Mouse (Mus musculus): ENCODE results near the gene Eci3. TPM values are rescaled to one million over a fixed set of nuclear protein-coding genes. Genes with fewer than 3 reads are reported as not detected.

Gene Eci3
- polyA plus RNA-seq, 1 experiment, result 0.30 TPM

DNA sequence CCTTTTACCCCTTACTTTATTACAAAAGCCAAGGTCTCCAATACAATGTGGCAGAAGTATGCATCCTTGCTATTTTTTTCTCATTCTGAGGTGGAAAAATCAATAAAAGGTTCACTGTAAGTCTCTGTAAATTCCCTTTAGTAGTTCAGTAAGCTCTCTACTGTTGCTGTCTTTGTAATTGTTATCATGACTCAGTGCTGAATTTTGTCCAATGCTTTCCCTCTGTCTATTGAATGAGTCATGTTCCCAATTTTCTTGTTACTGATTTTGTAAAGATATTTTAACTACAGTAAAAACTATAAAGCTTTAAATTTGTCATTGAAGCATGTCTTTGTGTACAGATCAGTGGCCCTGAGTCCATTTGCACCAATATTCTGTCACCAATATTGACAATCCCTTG lies 21.2 kb downstream of the Eci3 start:
- peak in 1 of 2 experiments; percentile 16 for DNase-seq (ENCODE audit: extremely low spot score in 1 of 2, low spot score in 1 of 2)

DNA sequence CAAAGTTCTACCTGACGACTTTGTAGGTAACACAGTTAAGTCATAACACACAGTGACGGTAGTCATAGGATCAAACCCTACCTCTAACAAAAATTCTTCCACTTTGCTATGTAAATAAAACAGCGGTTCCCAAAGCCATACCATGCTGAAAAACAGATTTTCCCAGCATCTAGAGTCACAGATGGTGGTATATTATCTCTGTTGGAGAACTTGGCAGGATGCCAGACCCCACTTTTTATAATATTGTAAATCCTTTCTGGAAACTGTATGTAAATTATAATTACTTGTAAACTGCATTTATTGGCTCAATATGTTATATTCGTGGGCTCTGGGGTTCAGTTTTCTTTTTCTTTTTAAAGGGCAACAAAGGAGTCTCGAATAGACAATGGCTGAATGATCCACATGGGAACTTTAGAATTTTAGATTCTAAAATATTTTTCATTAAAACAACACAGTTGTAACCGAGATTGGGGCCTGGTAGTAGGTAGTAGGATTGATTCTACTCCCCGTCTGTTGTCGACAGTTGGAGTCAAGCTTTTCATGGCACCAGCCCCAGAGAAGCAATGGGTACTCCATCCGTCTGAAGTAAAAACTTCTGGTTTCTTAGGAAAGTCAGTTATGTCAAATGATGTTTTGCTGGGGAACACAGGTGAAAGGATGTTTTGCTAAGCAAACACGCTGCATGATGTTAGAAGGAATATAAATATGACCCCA lies 28.5 kb downstream of the Eci3 start:
- peak in 1 of 2 experiments; percentile 43 for DNase-seq (ENCODE audit: extremely low spot score in 1 of 2, low spot score in 1 of 2)

DNA sequence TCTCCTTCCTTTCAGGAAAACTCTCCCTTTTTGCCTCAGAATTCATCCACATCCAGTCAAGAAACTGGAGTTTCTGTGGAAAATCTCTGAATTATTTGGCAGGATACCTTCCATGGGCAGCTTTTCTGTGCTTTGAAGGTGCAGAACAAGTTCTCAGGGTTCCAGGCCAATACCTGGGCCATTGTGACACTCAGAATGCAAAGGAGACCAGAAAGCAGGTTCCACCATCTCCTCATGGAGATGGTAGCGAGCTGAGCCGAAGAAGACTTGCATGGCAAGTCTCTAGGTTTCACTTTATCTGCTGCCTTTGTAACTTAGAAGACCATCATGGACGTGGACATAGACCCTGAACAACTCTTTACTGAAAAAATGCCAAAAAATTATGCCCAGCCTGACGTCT lies 39.4 kb downstream of the Eci3 start, which contains the start of the genes Fam217a and 4933417A18Rik:
Gene Fam217a (minus strand): TSS at position 101 of the 400 bp plus-strand sequence.
Gene 4933417A18Rik (plus strand): TSS at position 200 of the 400 bp plus-strand sequence.
- no peak for DNase-seq (ENCODE audit: extremely low spot score in 1 of 2, low spot score in 1 of 2)

DNA sequence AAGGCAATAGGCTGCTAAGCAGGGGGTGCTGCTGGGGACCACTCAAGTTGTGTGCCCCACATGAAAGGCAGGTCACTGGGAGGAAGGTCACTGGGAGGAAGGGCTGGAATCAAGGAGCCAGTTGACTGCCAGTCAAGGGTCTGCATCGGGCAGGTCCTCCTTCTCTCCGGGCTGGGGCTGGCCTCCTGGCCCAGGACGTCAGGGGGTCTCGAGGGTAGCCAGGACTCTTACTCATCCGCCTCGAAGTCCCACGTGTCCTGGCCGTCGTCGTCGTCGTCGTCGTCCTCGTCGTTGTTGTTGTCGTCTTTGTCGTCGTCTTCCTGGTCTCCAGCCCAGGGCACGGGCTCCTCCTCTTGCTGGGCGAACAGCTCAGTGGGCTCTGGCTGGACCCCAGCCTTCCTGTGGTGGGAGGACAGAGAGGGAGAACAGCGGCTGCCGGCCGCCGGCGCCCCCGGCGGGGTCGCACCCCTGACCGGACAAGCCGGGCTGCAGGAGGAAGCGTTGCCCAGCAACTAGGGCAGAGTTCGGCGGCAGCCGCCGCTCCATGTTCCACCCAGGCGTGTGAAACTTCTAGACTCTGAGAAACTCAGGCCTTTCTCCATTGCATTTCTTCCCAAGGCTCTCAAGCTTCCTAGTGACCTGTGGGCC lies 47.0 kb downstream of the Eci3 start:
- DNase-seq (ENCODE audit: extremely low spot score in 1 of 2, low spot score in 1 of 2), result no peak

DNA sequence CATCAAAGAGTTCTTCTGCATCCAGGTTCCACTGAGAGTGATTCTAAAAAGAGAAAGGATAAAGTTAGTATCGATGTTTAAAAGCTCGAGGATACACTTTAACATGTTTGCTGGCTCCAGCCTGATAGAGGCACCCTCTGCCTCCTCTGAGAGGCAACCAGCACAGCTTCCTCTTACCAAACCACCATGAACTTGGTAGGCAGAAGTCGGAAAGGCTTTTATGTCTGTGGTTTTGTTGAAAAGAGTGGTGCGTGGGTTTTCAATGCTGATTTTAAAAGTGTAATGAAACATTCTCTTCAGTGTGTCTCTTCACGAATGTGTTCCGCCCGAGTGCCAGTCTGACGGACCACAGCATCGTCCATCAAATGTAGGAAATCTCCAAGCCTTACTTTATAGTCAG lies 49.0 kb downstream of the Eci3 start:
- DNase-seq (ENCODE audit: extremely low spot score in 1 of 2, low spot score in 1 of 2), result no peak

Other genes starting within 250 kb of the Eci3 start
- gene Fam50b, start 229.0 kb downstream of the Eci3 start, polyA plus RNA-seq (2012; rRNA removed), result not detected in 2 replicates
- 104 and 111 TPM in 2 replicates for gene Prpf4b, start 88.5 kb downstream of the Eci3 start, polyA plus RNA-seq (2012; rRNA removed)
- gene Fam217a, start 39.5 kb downstream of the Eci3 start, polyA plus RNA-seq (2012; rRNA removed), result 2.6 and 2.8 TPM in 2 replicates
- gene 4933417A18Rik, start 39.4 kb downstream of the Eci3 start, polyA plus RNA-seq (2012; rRNA removed), result not detected in 2 replicates
- 62.7 and 68.7 TPM in 2 replicates for gene Eci2, start 63.3 kb upstream of the Eci3 start, polyA plus RNA-seq (2012; rRNA removed)